Mouse (Mus musculus) heart, embryonic 13.5 days (tissue): ENCODE measurements at regions not wholly inside any gene's neighbourhood (a gene's known extent, or its start where the extent isn't known, plus 50 kb on each side); places are given as distances from the start of the nearest gene placed in this dataset.
"Not testable (repeated sequence)": the region's sequence is repeated elsewhere in the genome, so short reads cannot be mapped to it uniquely, and the experiment has no call there.

Experiments
- ATAC-seq: fragments of 200-750 bp; cut with Nextera tagmentation; 2 replicates; pipeline ENCODE4 v1.8.0; 2017; ENCODE audit warnings: moderate TSS enrichment; ENCODE audit not compliant: insufficient number of reproducible peaks, low FRiP score, low TSS enrichment; ENCODE audit errors: extremely low read depth
- H3K27ac ChIP-seq: fragments of 300-500 bp; sonication (generic); replicated peaks from 2 replicates; pipeline ENCODE4 v1.5.1; 2015; ENCODE audit warnings: moderate library complexity, mild to moderate bottlenecking, inconsistent platforms
- H3K27me3 ChIP-seq: fragments of 300-500 bp; sonication (generic); replicated peaks from 2 replicates; pipeline ENCODE4 v1.6.1; 2015; ENCODE audit warnings: mild to moderate bottlenecking, inconsistent platforms
- H3K36me3 ChIP-seq: fragments of 300-500 bp; sonication (generic); 2 replicates; pipeline ENCODE4 v1.6.1; 2015; ENCODE audit warnings: mild to moderate bottlenecking, inconsistent platforms
- H3K4me1 ChIP-seq: fragments of 300-500 bp; sonication (generic); 2 replicates; pipeline ENCODE4 v1.6.1; 2015; ENCODE audit warnings: inconsistent platforms
- H3K4me2 ChIP-seq: fragments of 300-500 bp; sonication (generic); 2 replicates; pipeline ENCODE4 v1.6.1; 2015; ENCODE audit warnings: inconsistent platforms, mild to moderate bottlenecking, moderate library complexity
- H3K4me3 ChIP-seq: fragments of 300-500 bp; sonication (generic); 2 replicates; pipeline ENCODE4 v1.5.1; 2015; ENCODE audit warnings: moderate library complexity, mild to moderate bottlenecking, inconsistent platforms
- H3K9ac ChIP-seq: fragments of 300-500 bp; sonication (generic); 2 replicates; pipeline ENCODE4 v1.6.1; 2015; ENCODE audit warnings: inconsistent platforms, mild to moderate bottlenecking, moderate library complexity
- H3K9me3 ChIP-seq: fragments of 300-500 bp; sonication (generic); 2 replicates; pipeline ENCODE4 v1.6.1; 2016; ENCODE audit warnings: inconsistent platforms
- WGBS: fragments of 180-500 bp; shearing (Covaris S2); methylation state at CpG from one replicate; pipeline ENCODE4 v1.1.7; 2015; ENCODE audit warnings: mixed read lengths; 5-methylcytosine and 5-hydroxymethylcytosine counted together

DNA sequence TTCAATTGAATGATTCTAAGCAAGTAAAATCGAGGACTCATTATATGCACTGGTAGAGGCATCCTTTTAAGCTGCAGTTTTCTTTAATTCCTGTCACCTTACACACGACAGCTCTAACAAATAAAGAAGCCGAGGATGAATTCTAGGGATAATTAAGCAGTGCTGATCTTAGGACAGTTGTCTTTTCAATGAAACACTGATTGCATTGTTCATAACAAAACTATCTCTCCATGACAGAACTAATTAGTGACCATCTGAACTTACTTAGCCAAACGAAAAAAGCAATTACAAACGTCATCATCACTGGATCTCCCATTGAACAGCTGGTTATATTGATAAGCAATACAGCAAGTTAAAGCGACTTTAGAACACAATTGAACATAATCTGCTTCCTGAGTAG is 1579.7 kb upstream of the G6pd2 start:
- WGBS, result 50% methylated on average over 6 of the region's 6 CpGs
- Histone ChIP-seq H3K4me2 (no peak overlapping the region), H3K9me3 (no peaks in the 10 kb centered on the region), H3K9ac (no peak overlapping the region), H3K4me1 (no peaks in the 10 kb centered on the region), H3K36me3 (no peaks in the 10 kb centered on the region), H3K27ac (no peak overlapping the region), H3K27me3 (no peaks in the 10 kb centered on the region), H3K4me3 (no peak overlapping the region)
- ATAC-seq, result no peak

DNA sequence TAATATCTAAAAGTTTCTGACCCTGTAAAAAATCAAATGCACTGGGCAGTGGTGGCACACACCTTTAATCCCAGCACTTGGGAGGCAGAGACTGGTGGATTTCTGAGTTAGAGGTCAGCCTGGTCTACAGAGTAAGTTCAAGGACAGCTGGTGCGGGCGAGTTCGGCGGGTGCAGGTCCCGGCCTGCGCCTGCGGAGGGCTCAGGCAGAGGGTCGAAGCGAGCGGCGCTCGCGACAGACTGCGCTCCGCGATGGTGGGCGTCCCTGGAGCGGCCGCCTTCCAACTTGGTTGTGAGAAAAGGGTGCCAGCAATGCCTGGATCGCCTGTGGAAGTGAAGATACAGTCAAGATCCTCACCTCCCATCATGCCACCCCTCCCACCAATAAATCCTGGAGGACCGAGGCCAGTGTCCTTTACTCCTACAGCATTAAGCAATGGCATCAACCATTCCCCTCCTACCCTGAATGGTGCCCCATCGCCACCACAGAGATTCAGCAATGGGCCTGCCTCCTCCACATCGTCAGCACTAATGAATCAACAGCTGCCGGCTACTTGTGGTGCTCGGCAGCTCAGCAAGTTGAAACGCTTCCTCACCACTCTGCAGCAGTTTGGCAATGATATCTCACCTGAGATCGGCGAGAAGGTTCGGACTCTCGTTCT is 1577.3 kb upstream of the G6pd2 start:
- not testable (repeated sequence) for ATAC-seq, H3K9me3 ChIP-seq, H3K27me3 ChIP-seq, H3K36me3 ChIP-seq, H3K4me1 ChIP-seq, H3K27ac ChIP-seq, H3K9ac ChIP-seq
- 14% methylated on average over 30 of the region's 30 CpGs for WGBS
- peak overlapping the region; percentile 62 for H3K4me2 ChIP-seq
- H3K4me3 ChIP-seq, result peak overlapping the region; percentile 30

DNA sequence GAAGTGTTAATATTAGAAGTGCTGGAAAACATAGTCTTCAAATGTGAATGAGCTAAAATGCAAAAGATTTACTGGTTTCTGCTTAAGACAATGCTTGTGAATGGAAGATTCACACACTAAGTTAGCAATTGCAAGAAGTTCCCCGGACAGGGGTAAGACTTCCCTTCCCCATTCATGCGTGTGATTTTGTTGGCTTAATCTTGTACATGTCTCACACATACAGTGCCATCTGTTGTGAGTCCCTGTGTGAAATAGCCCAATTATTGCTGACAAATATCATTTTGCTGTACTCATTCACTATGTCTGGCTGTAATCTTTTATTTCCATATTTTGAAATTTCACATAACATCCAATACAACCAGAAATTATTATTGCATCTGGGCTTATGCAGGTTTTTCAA is 1564.4 kb upstream of the G6pd2 start:
- ATAC-seq, result no peak
- Histone ChIP-seq H3K36me3 (no peaks in the 10 kb centered on the region), H3K4me2 (no peak overlapping the region), H3K9me3 (no peaks in the 10 kb centered on the region), H3K27ac (no peak overlapping the region), H3K9ac (no peak overlapping the region), H3K4me3 (no peak overlapping the region), H3K4me1 (no peaks in the 10 kb centered on the region), H3K27me3 (no peaks in the 10 kb centered on the region)
- WGBS, result 74% methylated on average over 2 of the region's 2 CpGs

DNA sequence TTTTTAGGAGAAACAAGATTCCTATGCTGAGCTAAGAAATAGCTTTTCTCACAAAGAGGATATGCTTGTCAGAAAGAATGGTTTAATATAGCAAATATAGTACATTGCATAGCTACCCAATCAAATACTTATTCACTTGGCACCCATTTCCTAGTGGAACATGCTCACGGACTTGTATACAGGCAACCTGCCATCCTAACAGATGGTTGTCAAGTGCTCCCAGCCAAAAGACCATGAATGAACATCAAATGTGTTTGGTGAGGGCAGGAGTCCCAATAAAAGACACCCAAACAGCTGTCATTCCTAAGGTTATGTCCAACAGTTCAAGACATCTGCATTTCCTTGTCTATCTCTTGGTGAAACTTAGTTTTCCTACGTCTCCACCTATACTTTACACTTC is 1531.9 kb upstream of the G6pd2 start:
- WGBS, result 90% methylated on average over 2 of the region's 2 CpGs
- no peak overlapping the region for H3K4me3 ChIP-seq
- H3K4me2 ChIP-seq, result no peak overlapping the region
- H3K27me3 ChIP-seq, result no peaks in the 10 kb centered on the region
- no peaks in the 10 kb centered on the region for H3K4me1 ChIP-seq
- H3K36me3 ChIP-seq, result no peaks in the 10 kb centered on the region
- no peaks in the 10 kb centered on the region for H3K9me3 ChIP-seq
- no peak overlapping the region for H3K9ac ChIP-seq
- no peak overlapping the region for H3K27ac ChIP-seq
- no peak for ATAC-seq
